Mouse (Mus musculus) embryo, embryonic 9.5 days (tissue): ENCODE measurements at regions not wholly inside any gene's neighbourhood (a gene's known extent, or its start where the extent isn't known, plus 50 kb on each side); places are given as distances from the start of the nearest gene placed in this dataset.

ENCODE experiments used
- DNase-seq: peaks from one replicate; pipeline ENCODE4 v3.0.0-alpha.2; 2017; ENCODE audit errors: extremely low spot score

GRCm38 (mm10) chr1:88623040-88623439 lies 79.0 kb downstream of the Arl4c start:
- no peak for DNase-seq

DNA sequence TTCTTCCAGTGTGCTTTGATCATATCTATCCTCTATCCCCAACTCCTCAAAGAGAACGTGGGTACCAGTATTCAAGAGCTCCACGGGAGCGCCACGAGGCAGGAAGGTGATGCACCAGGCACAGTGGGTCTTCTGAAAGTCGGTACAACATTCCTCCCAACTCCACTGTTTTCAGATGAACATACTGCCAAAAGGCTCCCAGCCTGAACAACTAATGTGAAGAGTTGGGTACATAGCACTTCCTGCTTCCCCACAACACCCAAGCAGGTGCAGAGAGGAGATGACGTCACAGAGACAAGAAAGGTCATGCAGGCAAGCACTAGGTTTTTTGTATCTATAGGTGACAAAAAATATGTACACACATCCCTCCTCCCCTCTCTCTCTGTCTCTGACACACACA lies 79.7 kb downstream of the Arl4c start:
- DNase-seq, result no peak

DNA sequence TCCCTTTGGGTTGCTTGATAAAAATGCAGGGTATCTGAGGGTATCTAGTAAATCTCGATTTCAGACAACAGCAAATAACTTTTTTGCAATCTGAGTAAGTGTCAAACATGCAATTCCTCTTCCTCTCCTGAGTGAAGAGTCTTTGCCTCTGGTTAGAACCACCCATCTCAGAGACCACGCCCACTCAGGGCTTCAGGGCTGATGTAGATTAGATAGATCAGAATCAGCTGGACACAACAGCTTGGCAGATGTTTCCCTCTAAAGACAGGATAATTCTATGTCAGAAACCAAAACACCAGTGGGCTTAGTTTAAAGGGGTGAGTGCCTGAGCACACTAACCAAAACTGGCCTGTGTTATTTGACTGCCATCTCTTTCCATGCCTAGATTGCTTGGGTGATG lies 80.8 kb downstream of the Arl4c start:
- DNase-seq, result no peak

DNA sequence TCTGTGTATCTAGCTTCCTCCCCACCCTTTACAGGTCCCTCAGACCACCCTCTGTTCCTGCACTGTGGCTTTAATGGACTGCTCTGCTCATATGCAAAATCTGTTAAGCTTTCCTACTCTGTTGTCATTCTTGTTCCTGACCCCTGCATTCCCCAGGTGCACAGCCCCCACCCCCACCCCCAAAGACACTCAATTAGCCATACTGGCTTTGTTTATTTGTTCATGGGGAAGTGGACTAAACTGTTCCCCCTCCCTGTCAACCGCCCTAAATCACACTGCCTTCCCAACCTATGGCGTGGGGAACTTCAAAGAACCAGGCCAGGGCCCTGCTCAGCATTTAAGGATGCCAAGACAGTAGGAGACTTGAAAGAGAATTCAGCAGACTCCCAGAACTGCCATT lies 89.0 kb downstream of the Arl4c start:
- peak; percentile 70 for DNase-seq

- DNase-seq, result no peak
Measured at GRCm38 (mm10) chr1:88611241-88611640, 90.8 kb downstream of the Arl4c start.

DNA sequence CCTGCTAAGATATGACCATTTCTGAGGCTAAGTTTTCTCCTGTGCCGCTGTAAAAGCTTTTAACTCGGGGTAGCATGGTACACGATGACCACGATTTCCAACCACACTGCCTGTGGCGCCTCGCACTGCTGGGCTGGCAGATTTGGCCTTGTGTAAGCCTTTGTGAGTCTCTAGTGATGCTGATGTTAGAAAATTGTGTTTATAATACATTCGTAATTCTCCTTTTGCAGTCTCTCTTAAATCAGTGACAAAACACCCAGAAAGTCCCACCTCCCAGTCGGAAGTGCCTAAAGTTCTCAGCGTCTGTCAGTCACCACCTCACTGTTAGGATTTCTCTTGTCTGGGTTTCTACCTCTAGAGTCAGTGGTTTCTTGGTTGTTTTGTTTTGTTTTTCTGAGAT lies 91.2 kb downstream of the Arl4c start:
- no peak for DNase-seq

GRCm38 (mm10) chr1:88608826-88609225 lies 93.2 kb downstream of the Arl4c start:
- no peak for DNase-seq

DNA sequence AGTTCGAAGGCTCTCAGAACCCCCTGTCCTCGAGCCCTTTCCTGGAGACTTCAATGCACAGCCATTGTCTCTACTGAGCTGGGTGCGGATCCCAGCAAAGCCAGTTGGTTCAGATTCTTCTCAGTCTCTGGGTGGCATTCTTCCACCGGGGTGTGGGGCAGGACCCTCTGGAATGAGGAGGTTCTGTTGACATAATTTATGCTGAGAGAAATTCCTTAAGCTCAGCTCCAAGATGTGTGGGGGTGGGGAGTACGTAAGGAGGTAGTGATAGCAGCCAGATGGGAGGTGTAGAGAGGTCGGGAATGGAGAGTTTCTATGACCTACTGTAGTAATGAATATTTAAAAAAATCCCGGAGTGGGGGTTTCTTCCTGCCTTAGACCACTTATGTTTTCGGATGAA lies 93.8 kb downstream of the Arl4c start:
- no peak for DNase-seq

DNA sequence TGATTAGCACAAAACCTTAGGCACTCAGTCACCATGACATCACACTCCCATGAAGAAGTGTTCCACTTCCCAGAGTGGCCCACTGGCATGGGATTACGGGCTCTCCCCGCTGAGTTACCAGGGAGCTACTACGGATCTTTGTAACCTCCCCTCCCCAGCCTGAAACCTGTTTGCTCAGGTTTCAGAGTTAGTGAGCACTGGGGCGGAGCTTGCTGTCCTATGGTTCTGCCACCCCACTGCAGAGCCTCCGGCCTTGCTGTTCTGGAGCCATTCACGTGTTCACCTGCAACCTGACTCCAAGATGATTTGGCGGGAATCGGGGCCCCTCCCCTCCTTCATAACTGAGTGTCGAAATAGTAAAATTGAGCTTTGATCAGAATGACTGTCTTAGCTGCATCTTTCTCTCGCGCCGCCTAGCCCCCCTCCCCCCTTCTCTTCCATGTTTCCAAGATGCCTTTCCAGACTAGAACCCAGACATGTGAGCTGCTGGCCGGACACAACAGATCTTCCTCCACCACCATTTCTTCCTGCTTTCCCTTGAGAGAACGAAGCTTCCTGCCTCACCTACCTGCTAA lies 95.8 kb upstream of the Glrp1 start:
- no peak for DNase-seq

DNA sequence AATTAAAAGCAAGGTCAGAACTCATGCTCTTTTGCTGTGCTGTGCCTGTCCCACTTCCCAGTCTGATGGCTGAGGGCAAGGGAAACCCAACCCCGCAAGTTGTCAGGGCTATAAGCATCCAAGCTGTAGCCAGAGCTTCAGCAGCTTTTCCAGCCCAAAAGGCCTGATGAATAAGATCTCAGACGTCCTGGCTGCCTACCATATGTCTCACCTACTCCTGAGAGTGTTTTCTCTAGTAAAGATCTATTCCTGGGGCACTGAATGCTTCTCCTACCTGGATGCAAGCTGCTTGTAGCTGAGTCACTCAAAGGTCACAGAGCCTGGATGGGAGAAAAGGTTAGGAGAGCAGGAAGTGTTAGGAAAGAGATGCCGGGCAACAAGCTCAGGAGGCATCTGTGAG lies 92.4 kb upstream of the Glrp1 start:
- no peak for DNase-seq

- no peak for DNase-seq
Measured at GRCm38 (mm10) chr1:88601801-88602200, 91.9 kb upstream of the Glrp1 start.

- DNase-seq, result no peak
Measured at GRCm38 (mm10) chr1:88600145-88600544, 90.3 kb upstream of the Glrp1 start.

DNA sequence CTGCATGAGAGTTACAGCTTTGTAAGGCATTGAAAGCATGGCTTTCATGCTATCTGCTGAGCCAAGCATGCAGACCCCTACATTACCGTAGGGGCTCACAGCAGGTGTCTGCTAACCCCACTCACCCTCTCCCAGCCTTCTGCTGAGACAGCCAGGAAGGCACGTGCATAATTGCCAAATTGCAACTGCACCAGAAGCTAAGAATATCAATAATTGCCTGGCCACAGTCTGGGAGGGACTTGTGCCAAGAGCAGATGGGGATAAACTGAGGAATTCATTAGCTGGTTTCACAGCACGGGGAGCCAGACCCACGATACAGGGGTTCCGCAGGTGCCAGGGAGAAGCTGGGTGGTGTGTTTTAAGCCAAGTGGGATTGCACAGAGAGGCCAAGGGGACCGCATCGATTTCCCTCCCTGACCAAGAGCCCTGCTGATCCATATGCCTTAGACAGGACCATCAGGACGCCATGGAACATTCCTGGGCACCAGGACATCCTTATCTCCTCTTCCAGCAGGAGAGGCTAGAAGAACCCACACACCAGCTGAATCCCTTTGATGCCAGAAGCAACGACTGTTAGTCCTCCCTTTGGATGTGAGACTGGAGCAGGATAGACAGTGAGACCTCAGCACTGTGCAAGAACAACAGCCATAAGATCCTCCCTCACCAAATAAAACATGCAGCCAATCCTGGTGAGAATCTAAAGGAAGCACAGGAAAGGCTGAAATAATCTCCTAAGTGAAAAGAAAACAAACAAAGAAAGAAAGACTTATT lies 84.8 kb upstream of the Glrp1 start:
- DNase-seq, result no peak

GRCm38 (mm10) chr1:88592036-88592435 lies 82.2 kb upstream of the Glrp1 start:
- no peak for DNase-seq

DNA sequence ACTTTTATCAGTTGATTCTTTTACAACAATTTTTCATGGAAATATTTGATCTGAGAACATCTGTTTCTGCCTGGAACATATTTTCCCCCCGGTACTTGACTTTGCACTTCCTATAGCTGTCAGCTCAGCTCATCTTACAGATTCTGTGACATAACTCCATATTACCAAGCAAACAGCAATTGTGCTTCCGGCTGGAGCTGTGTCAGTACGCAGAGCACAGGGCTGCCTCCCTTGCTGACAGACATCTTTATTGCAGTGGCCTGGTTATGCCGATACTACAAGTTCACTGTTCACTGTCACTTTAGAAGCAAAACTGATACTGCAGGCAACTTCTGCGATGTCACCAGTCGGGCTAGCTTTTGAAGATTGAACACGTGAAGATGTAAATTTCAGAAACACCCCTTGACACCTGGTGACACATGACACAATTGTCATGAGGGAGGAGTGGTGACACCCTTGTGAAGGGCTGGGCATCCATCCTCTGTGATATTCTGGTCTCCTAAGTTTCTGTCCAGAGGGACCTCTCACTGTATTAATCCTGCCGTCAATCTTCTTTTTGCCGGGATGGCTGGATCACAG lies 81.0 kb upstream of the Glrp1 start:
- DNase-seq, result no peak

GRCm38 (mm10) chr1:88588747-88589146 lies 78.9 kb upstream of the Glrp1 start:
- no peak for DNase-seq

GRCm38 (mm10) chr1:88586823-88587820 lies 77.3 kb upstream of the Glrp1 start:
- DNase-seq, result no peak

- DNase-seq, result no peak
Measured at GRCm38 (mm10) chr1:88586128-88586527, 76.3 kb upstream of the Glrp1 start.

DNA sequence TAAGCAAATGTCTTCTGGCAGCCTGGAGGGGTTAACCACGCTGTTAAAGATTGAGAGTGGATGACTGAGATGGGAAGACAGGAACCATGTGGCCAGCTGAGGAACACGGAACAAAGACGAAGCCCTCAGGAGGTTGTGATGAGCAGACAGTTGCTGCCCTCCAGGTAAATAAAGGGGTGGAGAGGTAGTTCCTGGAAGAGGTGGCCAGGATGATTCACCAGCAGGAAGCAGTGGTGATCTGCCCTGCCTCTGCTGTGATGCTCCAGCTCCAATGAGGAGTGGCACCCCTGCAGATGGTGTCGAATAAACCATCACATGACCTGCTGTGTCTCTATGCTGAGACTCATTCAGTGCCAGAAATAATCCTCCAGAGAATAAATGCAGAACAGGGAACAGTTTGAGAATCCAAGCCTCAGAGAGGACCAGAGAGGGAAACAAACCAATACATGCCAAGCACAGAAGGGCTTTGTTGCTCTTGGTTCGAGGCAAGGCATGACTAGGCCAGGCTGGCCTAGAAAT lies 74.7 kb upstream of the Glrp1 start:
- no peak for DNase-seq

DNA sequence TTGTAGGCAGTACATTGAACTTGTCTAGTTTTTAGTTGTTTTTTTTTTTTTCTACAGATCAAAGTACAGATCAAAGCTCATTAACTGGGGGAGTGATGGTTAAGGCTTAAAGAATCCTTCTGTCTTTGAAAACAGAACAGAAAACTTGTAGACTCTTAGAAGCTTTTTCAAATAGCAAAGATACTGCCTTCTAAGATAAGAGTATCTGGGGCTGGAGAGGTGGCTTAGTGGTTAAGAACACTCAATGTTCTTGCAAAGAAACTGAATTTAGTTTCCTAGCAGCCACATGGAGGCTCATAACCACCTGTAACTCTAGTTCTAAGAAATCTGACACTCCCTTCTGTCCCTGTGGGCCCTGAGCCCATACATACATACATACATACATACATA lies 68.4 kb upstream of the Glrp1 start:
- no peak for DNase-seq

- DNase-seq, result peak; percentile 19
Measured at GRCm38 (mm10) chr1:88577498-88578230, 67.8 kb upstream of the Glrp1 start.
